In the genomic region with DNA sequence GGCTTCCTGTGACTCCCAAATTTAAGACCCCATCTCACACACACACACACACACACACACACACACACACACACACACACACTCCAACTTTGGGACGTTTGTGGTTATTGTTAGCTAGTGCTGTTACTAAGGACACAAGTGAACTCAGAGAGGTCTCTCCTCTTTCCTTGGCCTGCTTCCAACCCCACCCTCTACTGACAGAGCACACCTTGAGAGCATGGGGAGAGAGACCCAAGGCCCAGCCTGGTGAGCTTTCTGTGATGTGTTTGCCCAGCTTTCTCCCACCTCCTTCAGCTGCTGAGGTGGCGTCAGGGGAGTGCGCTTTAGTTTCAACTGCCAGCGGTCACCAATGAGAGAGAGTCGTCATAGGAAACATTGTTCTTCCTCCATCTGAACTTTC, we compare ENCODE assay signal across 10 mouse cellular contexts. TPM values are rescaled to one million over a fixed set of nuclear protein-coding genes. Genes with fewer than 3 reads are reported as not detected.
DNase-seq lines count a peak whose midpoint lies in the region; ATAC-seq lines count a peak whose summit lies in the region.
"Had no signal": no experiment of that assay in that cellular context is flagged by ENCODE, and none has a peak within 500 bp of the region (broad histone marks: within the 10 kb centered on the region; RNA-seq: fewer than 3 reads in every experiment).

No protein-coding gene starts in this region.

- ATAC-seq in heart, embryonic 16.5 days (replicated peaks; ENCODE audit: extremely low read depth, insufficient read depth, low FRiP score): no peak
- ATAC-seq in embryonic facial prominence, embryonic 14.5 days (ENCODE audit: low read depth): no peak
- ATAC-seq in intestine, embryonic 16.5 days: peak; percentile 9; the same call in 1 of the 2 replicates
- no peak for ATAC-seq in frontal cortex, adult (ENCODE audit: low TSS enrichment)

- peak overlapping the region; percentile 66 for H3K4me3 ChIP-seq in heart, embryonic 16.5 days (ENCODE audit: low read length)
- H3K4me3 ChIP-seq in embryonic facial prominence, embryonic 14.5 days (ENCODE audit: low read depth, low read length): peak overlapping the region; percentile 52; the same call in 1 of the 2 replicates
- peak overlapping the region; percentile 62; the same call in 1 of the 2 replicates for H3K4me3 ChIP-seq in intestine, embryonic 16.5 days (ENCODE audit: low read length)

- no peaks in the 10 kb centered on the region for H3K36me3 ChIP-seq in heart, embryonic 16.5 days (ENCODE audit: control insufficient read depth, insufficient read depth)
- H3K36me3 ChIP-seq in embryonic facial prominence, embryonic 14.5 days (ENCODE audit: control insufficient read depth, insufficient read depth, low read length): no peaks in the 10 kb centered on the region
- H3K36me3 ChIP-seq in intestine, embryonic 16.5 days (ENCODE audit: control insufficient read depth, insufficient read depth, low read length): no peaks in the 10 kb centered on the region

- H3K9me3 ChIP-seq in heart, embryonic 16.5 days (replicated peaks; ENCODE audit: control insufficient read depth, low read length): no peaks in the 10 kb centered on the region
- H3K9me3 ChIP-seq in embryonic facial prominence, embryonic 14.5 days (ENCODE audit: control insufficient read depth, low read length): no peaks in the 10 kb centered on the region
- no peaks in the 10 kb centered on the region for H3K9me3 ChIP-seq in intestine, embryonic 16.5 days (ENCODE audit: control insufficient read depth, low read length)

- peak overlapping the region; percentile 85 for H3K4me2 ChIP-seq in heart, embryonic 16.5 days (ENCODE audit: low read depth, low read length)
- H3K4me2 ChIP-seq in embryonic facial prominence, embryonic 14.5 days (ENCODE audit: low read depth, low read length): peak overlapping the region; percentile 98
- peak overlapping the region; percentile 99 for H3K4me2 ChIP-seq in intestine, embryonic 16.5 days (ENCODE audit: low read depth, low read length)

- peaks cover 3% of the 10 kb centered on the region; the same call in 1 of the 2 replicates for H3K27me3 ChIP-seq in heart, embryonic 16.5 days (ENCODE audit: control insufficient read depth, insufficient read depth, low read length)
- H3K27me3 ChIP-seq in embryonic facial prominence, embryonic 14.5 days (replicated peaks; ENCODE audit: control insufficient read depth, insufficient read depth, low read length): peaks cover 7% of the 10 kb centered on the region; the same call in 1 of the 2 replicates
- H3K27me3 ChIP-seq in intestine, embryonic 16.5 days (replicated peaks; ENCODE audit: control insufficient read depth, insufficient read depth, low read length): no peaks in the 10 kb centered on the region

- WGBS in heart, embryonic 16.5 days: 43% methylated on average over 5 of the region's 5 CpGs
- 67% methylated on average over 5 of the region's 5 CpGs for WGBS in embryonic facial prominence, embryonic 14.5 days
- WGBS in intestine, embryonic 16.5 days: 50% methylated on average over 5 of the region's 5 CpGs

- H3K4me1 ChIP-seq in heart, embryonic 16.5 days (ENCODE audit: control insufficient read depth, insufficient read depth, low read length): peaks cover 45% of the 10 kb centered on the region
- peaks cover 10% of the 10 kb centered on the region; the same call in 1 of the 2 replicates for H3K4me1 ChIP-seq in embryonic facial prominence, embryonic 14.5 days (ENCODE audit: control insufficient read depth, insufficient read depth, low read length)
- peaks cover 39% of the 10 kb centered on the region for H3K4me1 ChIP-seq in intestine, embryonic 16.5 days (ENCODE audit: control insufficient read depth, insufficient read depth, low read length)

- DNase-seq in heart, postnatal 4 days: no peak
- DNase-seq in embryonic facial prominence, embryonic 14.5 days (ENCODE audit: low spot score): peak; percentile 50
- DNase-seq in lung, postnatal 36 days: peak; percentile 81
- DNase-seq in right cerebral cortex, postnatal 36 days (ENCODE audit: low spot score in 2 of 2): no peak
- no peak for DNase-seq in right cerebral cortex, adult 18-20 months
- DNase-seq: adrenal gland, adult 8-10 months; left cerebral cortex, postnatal 4 days had no signal

- peak overlapping the region; percentile 80 for H3K9ac ChIP-seq in heart, embryonic 16.5 days (ENCODE audit: low read length)
- peak overlapping the region; percentile 76; the same call in 1 of the 2 replicates for H3K9ac ChIP-seq in embryonic facial prominence, embryonic 14.5 days (ENCODE audit: low read depth, low read length)
- no peak overlapping the region for H3K9ac ChIP-seq in intestine, embryonic 16.5 days (ENCODE audit: low read depth, low read length)

- H3K27ac ChIP-seq in heart, embryonic 16.5 days (ENCODE audit: low read length): no peak overlapping the region
- no peak overlapping the region for H3K27ac ChIP-seq in embryonic facial prominence, embryonic 14.5 days (replicated peaks; ENCODE audit: low read depth, low read length)
- H3K27ac ChIP-seq in intestine, embryonic 16.5 days (ENCODE audit: low read length): no peak overlapping the region

RNA-seq across cellular contexts. Expression of gene Dab2ip, which starts 25.3 kb away (rescaled TPM):
- polyA plus RNA-seq in heart, embryonic 16.5 days (2015; fragmentation: Nextera tagmentation; extraction: Ambion mirVana): 27.1 and 32.9 TPM in 2 replicates
- total RNA-seq in heart, postnatal 4 days (2021): 10 to 100 TPM; 54.6 to 55.2 TPM
- 42.8 and 50.5 TPM in 2 replicates for polyA plus RNA-seq in embryonic facial prominence, embryonic 14.5 days (2014; fragmentation: Nextera tagmentation; extraction: Ambion mirVana)
- 27.0 and 28.7 TPM in 2 replicates for polyA plus RNA-seq in intestine, embryonic 16.5 days (2015; fragmentation: Nextera tagmentation; extraction: Ambion mirVana)

Comparison
In these comparisons a context has a peak if more than half of its experiments do, and no peak if none do; other contexts are left out.
1. DNase-seq: peak in embryonic facial prominence, embryonic 14.5 days (single experiment) and lung, postnatal 36 days (single experiment); none in heart, postnatal 4 days (single experiment), right cerebral cortex, postnatal 36 days (0 of 2) and right cerebral cortex, adult 18-20 months (single experiment).
2. Peak in every context shown above with its lines, with median percentiles within 50 percentile points of each other: H3K4me2 ChIP-seq and H3K4me3 ChIP-seq.